Mouse (Mus musculus) MEL (cell line): ENCODE data around the gene Gm5426.

Experiments
- CTCF ChIP-seq, 3 experiments: IDR thresholded peaks in 2 of 3; conservative IDR thresholded peaks in 1 of 3; 2 replicates each; pipeline ENCODE4 v1.5.1; 2011 to 2012; ENCODE audit warnings: low read length in 3 of 3, low read depth in 2 of 3, mild to moderate bottlenecking in 2 of 3, improper control_type of control experiment in 1 of 3, inconsistent platforms in 1 of 3, mixed read lengths in 1 of 3, moderate library complexity in 1 of 3; ENCODE audit not compliant: control insufficient read depth in 1 of 3, insufficient read depth in 1 of 3, poor library complexity in 1 of 3, severe bottlenecking in 1 of 3
- E2F4 ChIP-seq: IDR thresholded peaks from 2 replicates; pipeline ENCODE4 v1.6.1; 2011; ENCODE audit warnings: low read depth, low read length, improper control_type of control experiment, borderline replicate concordance
- ELF1 ChIP-seq: IDR thresholded peaks from 2 replicates; pipeline ENCODE4 v1.6.1; 2014; ENCODE audit warnings: low read depth, mild to moderate bottlenecking, inconsistent platforms, low read length, improper control_type of control experiment, moderate library complexity
- MAFK ChIP-seq: IDR thresholded peaks from 2 replicates; pipeline ENCODE4 v1.6.1; 2011; ENCODE audit warnings: low read depth, mild to moderate bottlenecking, low read length, improper control_type of control experiment, borderline replicate concordance
- MAX ChIP-seq: IDR thresholded peaks from 2 replicates; pipeline ENCODE4 v1.6.1; 2011; ENCODE audit warnings: low read length, improper control_type of control experiment
- MAZ ChIP-seq: IDR thresholded peaks from 2 replicates; pipeline ENCODE4 v1.6.1; 2012; ENCODE audit warnings: low read depth, mild to moderate bottlenecking, inconsistent platforms, low read length, improper control_type of control experiment
- MYC ChIP-seq: IDR thresholded peaks from 2 replicates; pipeline ENCODE4 v1.6.1; 2011; ENCODE audit warnings: low read depth, mild to moderate bottlenecking, low read length, improper control_type of control experiment, moderate library complexity
- NRF1 ChIP-seq: IDR thresholded peaks from 2 replicates; pipeline ENCODE4 v1.6.1; 2014; ENCODE audit warnings: low read depth, mild to moderate bottlenecking, inconsistent platforms, low read length, improper control_type of control experiment, moderate library complexity; ENCODE audit not compliant: poor library complexity, insufficient read depth, severe bottlenecking
- POLR2A ChIP-seq, 2 experiments: IDR thresholded peaks; 2 replicates each; pipeline ENCODE4 v1.6.1; 2011 to 2012; ENCODE audit warnings: low read length in 2 of 2, mild to moderate bottlenecking in 2 of 2, control low read depth in 1 of 2, improper control_type of control experiment in 1 of 2, low read depth in 1 of 2, moderate library complexity in 1 of 2; ENCODE audit not compliant: control insufficient read depth in 1 of 2, insufficient read depth in 1 of 2, poor library complexity in 1 of 2
- TAL1 ChIP-seq: IDR thresholded peaks from 2 replicates; pipeline ENCODE4 v1.6.1; 2012; ENCODE audit warnings: mild to moderate bottlenecking, inconsistent platforms, low read length, moderate library complexity, mixed read lengths
- TBP ChIP-seq: IDR thresholded peaks from 2 replicates; pipeline ENCODE4 v1.8.0; 2011; ENCODE audit warnings: low read depth, low read length, improper control_type of control experiment
- USF1 ChIP-seq: IDR thresholded peaks from 2 replicates; pipeline ENCODE4 v1.6.1; 2014; ENCODE audit warnings: low read depth, mild to moderate bottlenecking, inconsistent platforms, low read length, improper control_type of control experiment, moderate library complexity
- ZC3H11A ChIP-seq: IDR thresholded peaks from 2 replicates; pipeline ENCODE4 v1.6.1; 2012; ENCODE audit warnings: low read depth, mild to moderate bottlenecking, inconsistent platforms, low read length, improper control_type of control experiment
- ZKSCAN1 ChIP-seq: IDR thresholded peaks from 2 replicates; pipeline ENCODE4 v1.6.1; 2012; ENCODE audit warnings: low read depth, mild to moderate bottlenecking, inconsistent platforms, low read length, improper control_type of control experiment, moderate library complexity

GRCm38 (mm10) chr10:96124290-96124689 is 12.1 kb upstream of the Gm5426 start:
- TF ChIP-seq ZC3H11A (no peak), MAX (no peak), POLR2A (IDR thresholded peaks at IDR 0.05; ENCODE audit: control insufficient read depth in 1 of 2, insufficient read depth in 1 of 2, low read depth in 1 of 2, low read length in 2 of 2, poor library complexity in 1 of 2) (no peak), CTCF (IDR thresholded peaks at IDR 0.05 in 2 of 3, conservative IDR thresholded peaks at IDR 0.05 in 1 of 3; ENCODE audit: control insufficient read depth in 1 of 3, insufficient read depth in 1 of 3, low read depth in 2 of 3, low read length in 3 of 3, poor library complexity in 1 of 3, severe bottlenecking in 1 of 3) (no peak; a peak in 1 of 6 replicates), ZKSCAN1 (no peak), ELF1 (no peak), TBP (no peak), NRF1 (no peak), MAZ (no peak), MAFK (no peak), E2F4 (no peak), TAL1 (no peak), USF1 (no peak), MYC (no peak)
